Mouse (Mus musculus) cerebellum, adult 2 months (tissue): ENCODE data around the gene 1300017J02Rik.

Experiments used
- CTCF ChIP-seq: fragments of 200-500 bp; IDR thresholded peaks from 2 replicates; pipeline ENCODE4 v1.5.1; 2011; ENCODE audit warnings: low read depth, mild to moderate bottlenecking, control low read depth, low read length, moderate library complexity, borderline replicate concordance; ENCODE audit not compliant: insufficient read depth
- POLR2A ChIP-seq: fragments of 200-500 bp; IDR thresholded peaks from 2 replicates; pipeline ENCODE4 v1.6.1; 2011; ENCODE audit warnings: low read length, control low read depth, borderline replicate concordance; ENCODE audit not compliant: insufficient read depth

DNA sequence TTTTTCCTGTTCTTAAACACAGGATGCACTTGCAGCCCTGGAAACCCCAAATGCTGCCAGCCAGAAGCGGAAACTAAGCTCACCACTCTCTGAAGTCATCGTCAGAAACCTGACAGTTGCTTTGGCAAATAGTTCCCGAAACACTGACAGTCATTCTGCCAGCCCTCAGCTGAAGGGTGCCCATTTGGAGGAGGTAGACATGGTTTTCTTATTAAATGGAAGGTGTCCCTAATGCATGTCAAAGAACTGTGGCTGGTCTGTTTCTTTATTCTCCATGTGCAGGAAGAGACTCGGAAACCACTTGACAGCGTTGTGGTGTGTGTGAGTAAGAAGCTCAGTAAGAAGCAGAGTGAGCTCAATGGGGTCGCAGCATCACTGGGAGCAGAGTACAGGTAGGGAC, 27.8 kb upstream of the 1300017J02Rik start:
- TF ChIP-seq POLR2A (no peak), CTCF (no peak)
